9 mouse cellular contexts compared by ENCODE assay signal in the genomic region with DNA sequence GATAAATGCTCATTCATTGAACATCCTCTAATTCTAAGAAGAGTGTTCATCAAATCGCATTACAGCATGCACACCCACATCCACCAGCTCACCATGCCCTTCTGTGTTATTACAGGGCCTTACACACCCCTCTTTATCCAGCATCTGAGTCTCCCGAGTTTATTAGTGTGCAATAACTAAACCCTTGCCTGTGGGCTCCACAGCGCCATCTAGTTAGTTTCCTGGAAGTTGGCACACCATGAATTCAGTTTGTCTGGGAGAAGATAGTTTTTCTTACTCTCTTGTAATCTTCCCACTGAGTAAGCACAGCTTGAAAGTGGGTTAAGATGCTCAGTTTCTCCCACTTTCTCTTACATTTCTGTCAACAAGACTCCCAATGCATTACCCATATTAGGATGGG.
DNase-seq lines count a peak whose midpoint lies in the region; ATAC-seq and TF ChIP-seq lines count a peak whose summit lies in the region.
"Had no signal": no experiment of that assay in that cellular context is flagged by ENCODE, and none has a peak within 500 bp of the region (broad histone marks: within the 10 kb centered on the region; RNA-seq: fewer than 3 reads in every experiment).

No protein-coding gene starts in this region.

- peak; percentile 17 for DNase-seq in kidney, adult 9 months
- DNase-seq in kidney, adult 18-20 months: no peak
- peak; percentile 24 for DNase-seq in 416B (ENCODE audit: low read depth)
- peak; percentile 3 for DNase-seq in c-Kit-positive CD71-positive TER-119-positive erythroid progenitor cells, embryonic 14.5 days (ENCODE audit: low spot score)

- H3K27ac ChIP-seq in forebrain, embryonic 16.5 days (ENCODE audit: low read length): no peak overlapping the region
- H3K27ac ChIP-seq in hindbrain, embryonic 16.5 days (ENCODE audit: low read depth, low read length): no peak overlapping the region

- H3K4me1 ChIP-seq in E14TG2a.4 (replicated peaks; ENCODE audit: low read depth, low read length): no peaks in the 10 kb centered on the region
- H3K4me1 ChIP-seq in forebrain, embryonic 16.5 days (replicated peaks; ENCODE audit: control insufficient read depth, insufficient read depth, low read length): peaks cover 19% of the 10 kb centered on the region; the same call in 1 of the 2 replicates
- no peaks in the 10 kb centered on the region for H3K4me1 ChIP-seq in hindbrain, embryonic 16.5 days (ENCODE audit: control insufficient read depth, insufficient read depth, low read depth, low read length)
- H3K4me1 ChIP-seq: megakaryocyte, embryonic 14.5 days had no signal

- TF ChIP-seq CTCF in E14TG2a.4 (conservative IDR thresholded peaks at IDR 0.05; ENCODE audit: low read length): peak; percentile 51

- H3K9ac ChIP-seq in forebrain, embryonic 16.5 days (replicated peaks; ENCODE audit: low read depth, low read length): no peak overlapping the region
- H3K9ac ChIP-seq in hindbrain, embryonic 16.5 days (ENCODE audit: low read depth, low read length): no peak overlapping the region

- no peaks in the 10 kb centered on the region for H3K27me3 ChIP-seq in E14TG2a.4 (ENCODE audit: insufficient read depth, low read length)
- no peaks in the 10 kb centered on the region for H3K27me3 ChIP-seq in forebrain, embryonic 16.5 days (replicated peaks; ENCODE audit: control insufficient read depth, insufficient read depth, low read length)
- H3K27me3 ChIP-seq in hindbrain, embryonic 16.5 days (replicated peaks; ENCODE audit: control insufficient read depth, insufficient read depth, low read length): no peaks in the 10 kb centered on the region
- H3K27me3 ChIP-seq: megakaryocyte, embryonic 14.5 days had no signal

- H3K4me2 ChIP-seq in forebrain, embryonic 16.5 days (ENCODE audit: low read length): no peak overlapping the region
- H3K4me2 ChIP-seq in hindbrain, embryonic 16.5 days (ENCODE audit: low read length): no peak overlapping the region

- WGBS in forebrain, embryonic 16.5 days: 58% methylated on average over 3 of the region's 3 CpGs
- 68% methylated on average over 3 of the region's 3 CpGs for WGBS in hindbrain, embryonic 16.5 days

- no peaks in the 10 kb centered on the region for H3K9me3 ChIP-seq in E14TG2a.4 (ENCODE audit: low read length)
- H3K9me3 ChIP-seq in forebrain, embryonic 16.5 days (ENCODE audit: control insufficient read depth, low read length): no peaks in the 10 kb centered on the region
- no peaks in the 10 kb centered on the region for H3K9me3 ChIP-seq in hindbrain, embryonic 16.5 days (ENCODE audit: control insufficient read depth, low read length)

- H3K36me3 ChIP-seq in E14TG2a.4 (ENCODE audit: insufficient read depth, low read length): no peaks in the 10 kb centered on the region
- H3K36me3 ChIP-seq in forebrain, embryonic 16.5 days (ENCODE audit: control insufficient read depth, insufficient read depth): no peaks in the 10 kb centered on the region
- H3K36me3 ChIP-seq in hindbrain, embryonic 16.5 days (ENCODE audit: control insufficient read depth, insufficient read depth, low read length): no peaks in the 10 kb centered on the region

- ATAC-seq in megakaryocyte, adult 5-6 weeks (ENCODE audit: poor library complexity, severe bottlenecking): no peak
- ATAC-seq in forebrain, embryonic 16.5 days: no peak
- ATAC-seq in hindbrain, embryonic 16.5 days: no peak

- no peak overlapping the region for H3K4me3 ChIP-seq in E14TG2a.4 (replicated peaks; ENCODE audit: low read length)
- no peak overlapping the region for H3K4me3 ChIP-seq in forebrain, embryonic 16.5 days (replicated peaks; ENCODE audit: low read length)
- H3K4me3 ChIP-seq in hindbrain, embryonic 16.5 days (ENCODE audit: low read length): no peak overlapping the region
- H3K4me3 ChIP-seq: megakaryocyte, embryonic 14.5 days had no signal
